Mouse (Mus musculus) intestine, embryonic 15.5 days (tissue): Measurements from ENCODE around the gene AU040320. TPM values are rescaled to one million over a fixed set of nuclear protein-coding genes. Genes with fewer than 3 reads are reported as not detected.

Source experiments
- ATAC-seq: fragments of 200-750 bp; cut with Nextera tagmentation; 2 replicates; pipeline ENCODE4 v1.8.0; 2017; ENCODE audit warnings: moderate TSS enrichment, moderate library complexity
- H3K27ac ChIP-seq: fragments of 300-500 bp; sonication (generic); 2 replicates; pipeline ENCODE4 v1.5.1; 2015; ENCODE audit warnings: mild to moderate bottlenecking, inconsistent platforms
- H3K27me3 ChIP-seq: fragments of 300-500 bp; sonication (generic); replicated peaks from 2 replicates; pipeline ENCODE4 v1.6.1; 2015; ENCODE audit warnings: inconsistent platforms
- H3K36me3 ChIP-seq: fragments of 300-500 bp; sonication (generic); 2 replicates; pipeline ENCODE4 v1.6.1; 2015; ENCODE audit warnings: inconsistent platforms
- H3K4me1 ChIP-seq: fragments of 300-500 bp; sonication (generic); replicated peaks from 2 replicates; pipeline ENCODE4 v1.6.1; 2015; ENCODE audit warnings: inconsistent platforms
- H3K4me2 ChIP-seq: fragments of 300-500 bp; sonication (generic); replicated peaks from 2 replicates; pipeline ENCODE4 v1.6.1; 2015; ENCODE audit warnings: mild to moderate bottlenecking, inconsistent platforms
- H3K4me3 ChIP-seq: fragments of 300-500 bp; sonication (generic); replicated peaks from 2 replicates; pipeline ENCODE4 v1.5.1; 2015; ENCODE audit warnings: inconsistent platforms
- H3K9ac ChIP-seq: fragments of 300-500 bp; sonication (generic); 2 replicates; pipeline ENCODE4 v1.6.1; 2015; ENCODE audit warnings: inconsistent platforms
- H3K9me3 ChIP-seq: fragments of 300-500 bp; sonication (generic); 2 replicates; pipeline ENCODE4 v1.6.1; 2016; ENCODE audit warnings: inconsistent platforms
- WGBS: fragments of 180-500 bp; shearing (Covaris S2); methylation state at CpG from one replicate; pipeline ENCODE4 v1.1.7; 2015; 5-methylcytosine and 5-hydroxymethylcytosine counted together
- polyA plus RNA-seq: library from polyadenylated mRNA; unstranded; fragments of >200 nt; fragmentation: Nextera tagmentation; extraction: Ambion mirVana; gene quantifications from 2 replicates; pipeline ENCODE4 v1.2.1, GENCODE M21; 2015

Gene AU040320
- polyA plus RNA-seq, 1 experiment from 2014 or later: 30.4 TPM

GRCm38 (mm10) chr4:126846971-126847370 lies 93.6 kb downstream of the AU040320 start:
- ATAC-seq: no peak
- H3K9ac ChIP-seq: no peak overlapping the region
- H3K27me3 ChIP-seq: no peaks in the 10 kb centered on the region
- H3K4me2 ChIP-seq: no peak overlapping the region
- no peak overlapping the region for H3K27ac ChIP-seq
- no peaks in the 10 kb centered on the region for H3K4me1 ChIP-seq
- H3K9me3 ChIP-seq: no peaks in the 10 kb centered on the region
- H3K4me3 ChIP-seq: no peak overlapping the region
- WGBS: 59% methylated on average over 7 of the region's 7 CpGs
- peaks cover 16% of the 10 kb centered on the region; the same call in 1 of the 2 replicates for H3K36me3 ChIP-seq

GRCm38 (mm10) chr4:126850019-126850777 lies 96.9 kb downstream of the AU040320 start:
- Histone ChIP-seq H3K4me2 (no peak overlapping the region), H3K4me1 (no peaks in the 10 kb centered on the region), H3K27ac (no peak overlapping the region), H3K4me3 (no peak overlapping the region), H3K27me3 (no peaks in the 10 kb centered on the region), H3K9ac (no peak overlapping the region), H3K9me3 (no peaks in the 10 kb centered on the region), H3K36me3 (peaks cover 8% of the 10 kb centered on the region; the same call in 1 of the 2 replicates)
- ATAC-seq: no peak
- 69% methylated on average over 7 of the region's 7 CpGs for WGBS

- no peaks in the 10 kb centered on the region for H3K9me3 ChIP-seq
- no peaks in the 10 kb centered on the region for H3K4me1 ChIP-seq
- no peak for ATAC-seq
- no peak overlapping the region for H3K4me2 ChIP-seq
- WGBS: 60% methylated on average over 4 of the region's 4 CpGs
- H3K27ac ChIP-seq: no peak overlapping the region
- H3K27me3 ChIP-seq: no peaks in the 10 kb centered on the region
- peaks cover 8% of the 10 kb centered on the region; the same call in 1 of the 2 replicates for H3K36me3 ChIP-seq
- H3K9ac ChIP-seq: no peak overlapping the region
- no peak overlapping the region for H3K4me3 ChIP-seq
Observed at GRCm38 (mm10) chr4:126850778-126851080, 97.4 kb downstream of the AU040320 start.

- Histone ChIP-seq H3K9ac (no peak overlapping the region), H3K27me3 (no peaks in the 10 kb centered on the region), H3K4me1 (no peaks in the 10 kb centered on the region), H3K27ac (no peak overlapping the region), H3K9me3 (no peaks in the 10 kb centered on the region), H3K4me3 (no peak overlapping the region), H3K4me2 (no peak overlapping the region), H3K36me3 (peaks cover 6% of the 10 kb centered on the region; the same call in 1 of the 2 replicates)
- 0 out of 2 replicates have a peak, but pooled peaks have one; percentile 25 for ATAC-seq
- 62% methylated on average over 11 of the region's 11 CpGs for WGBS
Observed at GRCm38 (mm10) chr4:126852971-126853370, 99.6 kb downstream of the AU040320 start.

- WGBS: 89% methylated on average over 9 of the region's 9 CpGs
- Histone ChIP-seq H3K27me3 (no peaks in the 10 kb centered on the region), H3K27ac (no peak overlapping the region), H3K9me3 (no peaks in the 10 kb centered on the region), H3K4me1 (no peaks in the 10 kb centered on the region), H3K4me3 (no peak overlapping the region), H3K4me2 (no peak overlapping the region), H3K9ac (no peak overlapping the region), H3K36me3 (peaks cover 12% of the 10 kb centered on the region; the same call in 1 of the 2 replicates)
- 0 out of 2 replicates have a peak, but pooled peaks have one; percentile 28 for ATAC-seq
Observed at GRCm38 (mm10) chr4:126860268-126860986, 107.1 kb downstream of the AU040320 start.

- Histone ChIP-seq H3K9ac (no peak overlapping the region), H3K36me3 (peaks cover 12% of the 10 kb centered on the region; the same call in 1 of the 2 replicates), H3K9me3 (no peaks in the 10 kb centered on the region), H3K27ac (no peak overlapping the region), H3K4me1 (no peaks in the 10 kb centered on the region), H3K4me3 (no peak overlapping the region), H3K4me2 (no peak overlapping the region), H3K27me3 (no peaks in the 10 kb centered on the region)
- ATAC-seq: no peak
- WGBS: 82% methylated on average over 11 of the region's 11 CpGs
Observed at GRCm38 (mm10) chr4:126861514-126862266, 108.3 kb downstream of the AU040320 start.

- Histone ChIP-seq H3K9ac (no peak overlapping the region), H3K9me3 (no peaks in the 10 kb centered on the region), H3K4me2 (no peak overlapping the region), H3K36me3 (peaks cover 4% of the 10 kb centered on the region; the same call in 1 of the 2 replicates), H3K27me3 (no peaks in the 10 kb centered on the region), H3K4me3 (no peak overlapping the region), H3K27ac (no peak overlapping the region), H3K4me1 (no peaks in the 10 kb centered on the region)
- ATAC-seq: no peak
- 89% methylated on average over 12 of the region's 12 CpGs for WGBS
Observed at GRCm38 (mm10) chr4:126868699-126869098, 115.4 kb downstream of the AU040320 start.

- Histone ChIP-seq H3K4me2 (no peak overlapping the region), H3K27ac (no peak overlapping the region), H3K9me3 (no peaks in the 10 kb centered on the region), H3K36me3 (peaks cover 10% of the 10 kb centered on the region; the same call in 1 of the 2 replicates), H3K9ac (no peak overlapping the region), H3K4me1 (no peaks in the 10 kb centered on the region), H3K27me3 (no peaks in the 10 kb centered on the region), H3K4me3 (no peak overlapping the region)
- no peak for ATAC-seq
- 63% methylated on average over 7 of the region's 7 CpGs for WGBS
Observed at GRCm38 (mm10) chr4:126872717-126873116, 119.4 kb downstream of the AU040320 start.

GRCm38 (mm10) chr4:126879560-126880275 lies 126.4 kb downstream of the AU040320 start:
- WGBS: 63% methylated on average over 5 of the region's 5 CpGs
- H3K4me2 ChIP-seq: no peak overlapping the region
- no peak overlapping the region for H3K9ac ChIP-seq
- H3K27ac ChIP-seq: peak overlapping the region; percentile 65
- H3K27me3 ChIP-seq: no peaks in the 10 kb centered on the region
- peak; percentile 94 for ATAC-seq
- H3K4me3 ChIP-seq: no peak overlapping the region
- peaks cover 5% of the 10 kb centered on the region; the same call in 1 of the 2 replicates for H3K36me3 ChIP-seq
- H3K4me1 ChIP-seq: no peaks in the 10 kb centered on the region
- H3K9me3 ChIP-seq: no peaks in the 10 kb centered on the region

GRCm38 (mm10) chr4:126883602-126884001 lies 130.3 kb downstream of the AU040320 start:
- Histone ChIP-seq H3K36me3 (peaks cover 3% of the 10 kb centered on the region; the same call in 1 of the 2 replicates), H3K27me3 (no peaks in the 10 kb centered on the region), H3K9me3 (no peaks in the 10 kb centered on the region), H3K9ac (no peak overlapping the region), H3K4me3 (no peak overlapping the region), H3K4me2 (no peak overlapping the region), H3K27ac (no peak overlapping the region), H3K4me1 (no peaks in the 10 kb centered on the region)
- 92% methylated on average over 5 of the region's 5 CpGs for WGBS
- no peak for ATAC-seq

GRCm38 (mm10) chr4:126885953-126886352 lies 132.6 kb downstream of the AU040320 start:
- peaks cover 7% of the 10 kb centered on the region; the same call in 1 of the 2 replicates for H3K36me3 ChIP-seq
- no peaks in the 10 kb centered on the region for H3K27me3 ChIP-seq
- WGBS: 56% methylated on average over 1 of the region's 1 CpGs
- H3K27ac ChIP-seq: no peak overlapping the region
- no peak overlapping the region for H3K9ac ChIP-seq
- H3K4me2 ChIP-seq: no peak overlapping the region
- no peak for ATAC-seq
- no peaks in the 10 kb centered on the region for H3K4me1 ChIP-seq
- H3K9me3 ChIP-seq: no peaks in the 10 kb centered on the region
- H3K4me3 ChIP-seq: no peak overlapping the region
